Mouse (Mus musculus) midbrain, embryonic 12.5 days (tissue): ENCODE measurements around the gene Clcnkb. TPM values are rescaled to one million over a fixed set of nuclear protein-coding genes. Genes with fewer than 3 reads are reported as not detected.

Experiments
- ATAC-seq: fragments of 200-750 bp; cut with Nextera tagmentation; 2 replicates; pipeline ENCODE4 v1.8.0; 2017; ENCODE audit warnings: low read depth, moderate TSS enrichment, moderate library complexity; ENCODE audit not compliant: low FRiP score
- H3K27ac ChIP-seq: fragments of 300-500 bp; sonication (generic); replicated peaks from 2 replicates; pipeline ENCODE4 v1.5.1; 2016; ENCODE audit warnings: mild to moderate bottlenecking
- H3K27me3 ChIP-seq: fragments of 300-500 bp; sonication (generic); 2 replicates; pipeline ENCODE4 v1.6.1; 2016; ENCODE audit warnings: mild to moderate bottlenecking
- H3K36me3 ChIP-seq: fragments of 300-500 bp; sonication (generic); 2 replicates; pipeline ENCODE4 v1.6.1; 2016
- H3K4me1 ChIP-seq: fragments of 300-500 bp; sonication (generic); 2 replicates; pipeline ENCODE4 v1.6.1; 2016
- H3K4me2 ChIP-seq: fragments of 300-500 bp; sonication (generic); replicated peaks from 2 replicates; pipeline ENCODE4 v1.6.1; 2016; ENCODE audit warnings: mild to moderate bottlenecking, moderate library complexity
- H3K4me3 ChIP-seq: fragments of 300-500 bp; sonication (generic); 2 replicates; pipeline ENCODE4 v1.5.1; 2016; ENCODE audit warnings: mild to moderate bottlenecking
- H3K9ac ChIP-seq: fragments of 300-500 bp; sonication (generic); replicated peaks from 2 replicates; pipeline ENCODE4 v1.6.1; 2016; ENCODE audit warnings: mild to moderate bottlenecking, moderate library complexity
- H3K9me3 ChIP-seq: fragments of 300-500 bp; sonication (generic); 2 replicates; pipeline ENCODE4 v1.6.1; 2016; ENCODE audit warnings: mild to moderate bottlenecking
- WGBS: fragments of 180-500 bp; shearing (Covaris S2); methylation state at CpG from one replicate; pipeline ENCODE4 v1.1.7; 2016; 5-methylcytosine and 5-hydroxymethylcytosine counted together
- polyA plus RNA-seq: library from polyadenylated mRNA; unstranded; fragments of >200 nt; fragmentation: Nextera tagmentation; extraction: Ambion mirVana; gene quantifications from 2 replicates; pipeline ENCODE4 v1.2.1, GENCODE M21; 2016

Clcnkb gene
- polyA plus RNA-seq, 1 experiment from 2014 or later = not detected

DNA sequence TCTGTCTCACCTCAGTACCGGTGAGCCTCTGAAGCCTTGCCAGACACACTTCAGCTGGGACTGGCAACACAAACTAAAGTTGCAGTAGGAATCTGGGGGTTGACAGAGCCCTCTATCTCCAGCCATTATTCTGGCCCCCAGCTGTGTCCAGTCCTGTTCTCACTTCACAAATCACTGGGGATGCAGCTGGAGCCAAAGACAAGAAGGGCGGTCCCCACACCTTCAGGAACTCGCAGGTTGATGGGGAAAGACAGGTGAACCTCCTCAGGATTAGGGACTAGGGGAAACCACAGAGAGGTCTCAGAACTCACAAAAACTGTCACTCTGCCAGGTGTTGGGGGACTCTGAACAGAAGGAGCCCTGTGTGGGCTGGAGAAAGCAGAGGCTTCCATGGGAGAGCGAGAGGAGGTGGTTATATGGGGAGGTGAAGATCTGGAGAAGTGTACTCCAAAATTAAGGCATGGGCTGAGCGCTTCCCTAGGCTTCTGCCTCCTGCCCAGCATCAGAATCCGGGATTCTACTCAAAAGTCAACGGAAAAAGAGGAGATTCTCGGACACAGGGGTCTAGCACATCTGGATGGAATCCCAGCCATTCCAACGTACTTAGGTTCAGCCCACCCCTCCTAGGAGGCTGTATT lies 4.5 kb upstream of the Clcnkb start, which contains the start of gene Hspb7:
Gene Hspb7, plus strand, starts transcription at position 588 of the 638 bp plus-strand sequence.
- no peak for ATAC-seq
- 68% methylated on average over 9 of the region's 9 CpGs for WGBS
- 0 out of 2 replicates have a peak, but pooled peaks cover 2% of the 10 kb centered on the region for H3K9me3 ChIP-seq
- H3K36me3 ChIP-seq = no peaks in the 10 kb centered on the region
- H3K4me1 ChIP-seq = no peaks in the 10 kb centered on the region
- no peak within 1 kb of the TSS for H3K9ac ChIP-seq
- peaks cover 27% of the 10 kb centered on the region for H3K27me3 ChIP-seq
- H3K27ac ChIP-seq = no peak within 1 kb of the TSS
- H3K4me2 ChIP-seq = no peak within 1 kb of the TSS
- H3K4me3 ChIP-seq = no peak within 1 kb of the TSS

DNA sequence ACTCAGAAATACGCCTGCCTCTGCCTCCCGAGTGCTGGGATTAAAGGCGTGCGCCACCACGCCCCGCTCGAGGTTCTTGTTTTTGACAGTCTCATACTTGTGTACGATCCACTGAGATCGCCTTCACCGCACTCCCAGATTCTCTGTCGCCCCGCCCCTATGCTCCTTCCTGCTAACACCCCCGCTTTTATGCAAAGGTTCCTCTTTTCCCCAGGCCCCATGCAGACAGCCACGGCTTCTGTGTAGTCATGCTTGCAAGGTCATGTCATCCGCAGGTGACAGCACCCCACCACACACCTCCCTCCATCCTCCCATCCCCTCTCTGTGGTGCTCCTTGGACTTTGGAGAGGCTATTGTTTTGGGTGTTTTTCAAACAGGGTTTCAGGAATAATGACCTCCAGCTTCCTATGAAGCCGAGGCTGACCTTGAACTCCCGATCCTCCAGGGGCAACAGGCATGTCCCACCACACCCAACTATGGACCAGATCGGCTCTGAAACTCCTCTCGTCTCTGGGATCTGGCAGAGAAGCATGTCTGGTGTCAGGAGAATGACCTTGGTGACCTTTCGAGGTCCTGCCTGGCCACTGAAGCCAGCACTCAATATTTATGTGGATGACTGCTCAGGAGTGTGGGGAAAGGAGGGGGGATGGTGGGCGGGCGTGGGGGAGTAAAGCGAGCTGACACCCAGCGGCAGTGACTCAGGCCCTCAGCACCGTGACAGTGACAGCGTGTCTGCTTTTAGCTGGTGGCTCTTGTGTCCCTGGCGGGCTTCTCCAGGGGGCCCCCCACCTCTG lies 3.8 kb upstream of the Clcnkb start:
- Histone ChIP-seq H3K27ac (no peak overlapping the region), H3K9ac (no peak overlapping the region), H3K4me2 (no peak overlapping the region), H3K4me3 (no peak overlapping the region), H3K36me3 (no peaks in the 10 kb centered on the region), H3K4me1 (no peaks in the 10 kb centered on the region), H3K27me3 (peaks cover 20% of the 10 kb centered on the region), H3K9me3 (0 out of 2 replicates have a peak, but pooled peaks cover 2% of the 10 kb centered on the region)
- ATAC-seq = no peak
- WGBS = 73% methylated on average over 27 of the region's 27 CpGs

DNA sequence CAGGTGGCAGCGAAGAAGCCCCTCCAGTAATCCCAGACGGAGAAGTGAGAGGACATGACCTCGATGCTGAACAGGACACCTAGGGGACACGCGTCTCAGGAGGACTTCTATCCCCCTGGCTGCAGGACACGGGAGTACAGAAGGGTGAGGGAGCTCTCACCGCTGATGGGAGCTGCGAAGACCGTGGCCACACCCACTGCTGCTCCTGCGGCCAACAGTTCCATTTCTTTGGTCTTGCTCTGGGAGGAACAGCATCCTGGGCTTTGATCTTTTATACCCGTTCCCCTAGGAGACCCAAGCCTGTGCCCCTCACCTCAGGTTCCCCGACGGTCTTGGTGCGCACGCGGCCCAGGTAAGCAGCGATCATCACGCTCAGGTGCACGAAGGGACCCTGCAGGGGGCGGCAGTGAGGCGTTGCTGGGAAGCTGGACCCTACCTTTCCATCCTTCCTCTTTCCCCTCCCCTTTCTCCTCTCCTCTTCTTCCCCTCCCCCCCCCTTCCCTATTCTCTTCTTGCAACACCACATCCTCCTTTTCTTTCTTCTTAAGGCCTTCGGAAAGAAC lies 4.3 kb downstream of the Clcnkb start:
- Histone ChIP-seq H3K27me3 (peaks cover 14% of the 10 kb centered on the region; the same call in 1 of the 2 replicates), H3K4me2 (no peak overlapping the region), H3K4me1 (no peaks in the 10 kb centered on the region), H3K36me3 (no peaks in the 10 kb centered on the region), H3K9ac (no peak overlapping the region), H3K27ac (no peak overlapping the region), H3K9me3 (0 out of 2 replicates have a peak, but pooled peaks cover 1% of the 10 kb centered on the region), H3K4me3 (no peak overlapping the region)
- ATAC-seq = no peak
- WGBS = 19% methylated on average over 22 of the region's 22 CpGs

DNA sequence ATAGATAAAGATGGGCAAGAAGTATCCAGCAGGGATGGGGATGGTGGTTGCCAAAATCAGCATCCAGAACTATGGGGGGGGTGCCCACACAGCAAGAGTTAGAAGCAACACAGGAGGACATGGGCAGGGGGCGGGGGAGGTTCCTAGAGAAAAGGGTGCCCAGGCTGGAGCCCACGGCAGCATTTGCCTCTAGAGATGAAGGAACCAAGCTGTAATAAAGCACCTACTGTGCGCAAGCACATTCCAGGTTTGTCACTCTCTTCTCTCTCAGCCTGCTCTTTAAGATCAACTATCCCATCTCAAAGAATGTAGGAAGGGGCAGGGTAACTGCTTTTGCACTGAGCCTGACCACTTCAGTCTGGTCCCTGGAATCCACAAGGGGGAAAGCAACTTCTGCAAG lies 7.2 kb downstream of the Clcnkb start:
- no peak overlapping the region for H3K9ac ChIP-seq
- ATAC-seq = no peak
- H3K9me3 ChIP-seq = no peaks in the 10 kb centered on the region
- peaks cover 38% of the 10 kb centered on the region for H3K27me3 ChIP-seq
- H3K4me3 ChIP-seq = no peak overlapping the region
- no peak overlapping the region for H3K4me2 ChIP-seq
- WGBS = 93% methylated on average over 3 of the region's 3 CpGs
- H3K27ac ChIP-seq = no peak overlapping the region
- H3K36me3 ChIP-seq = no peaks in the 10 kb centered on the region
- peaks cover 3% of the 10 kb centered on the region; the same call in 1 of the 2 replicates for H3K4me1 ChIP-seq

DNA sequence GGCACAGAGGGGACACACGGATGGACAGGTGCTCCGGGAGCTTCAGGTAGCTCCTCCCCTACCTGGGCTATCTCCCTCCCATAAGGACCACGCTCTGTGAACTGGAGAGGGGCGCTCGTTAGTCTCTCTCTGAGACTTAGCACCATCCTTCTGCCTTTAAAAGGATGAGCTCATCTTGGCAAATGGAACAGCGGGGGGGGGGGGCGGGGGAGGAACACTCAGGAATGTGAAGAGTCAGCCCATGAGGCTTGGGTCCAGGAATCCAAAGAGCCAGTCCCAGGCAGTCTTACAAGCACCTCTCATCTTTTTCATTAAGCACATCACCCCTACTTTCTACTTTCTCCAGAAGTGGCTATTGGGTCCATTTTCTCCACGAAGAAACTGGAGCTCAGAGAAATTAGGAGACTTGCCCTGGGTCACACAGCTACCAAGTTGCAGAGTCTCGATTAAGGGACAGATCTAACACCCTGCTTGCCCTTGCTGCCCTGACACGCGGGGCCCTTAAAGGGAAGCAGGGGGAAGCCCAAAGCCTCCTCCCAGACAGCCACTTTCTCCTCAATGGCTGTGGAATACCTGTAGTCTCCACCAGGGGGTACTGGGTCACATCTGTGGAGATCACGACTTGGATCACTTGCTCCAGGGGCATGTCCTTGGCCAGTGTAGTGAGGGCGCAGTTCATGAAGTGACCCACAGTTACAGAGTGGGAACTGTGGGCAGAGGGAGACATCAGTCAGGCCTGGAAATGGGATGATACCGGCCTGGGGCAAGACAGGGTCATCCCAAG lies 9.1 kb downstream of the Clcnkb start:
- no peak for ATAC-seq
- WGBS = 44% methylated on average over 14 of the region's 14 CpGs
- Histone ChIP-seq H3K4me3 (no peak overlapping the region), H3K9ac (no peak overlapping the region), H3K36me3 (no peaks in the 10 kb centered on the region), H3K9me3 (no peaks in the 10 kb centered on the region), H3K27ac (no peak overlapping the region), H3K27me3 (peaks cover 33% of the 10 kb centered on the region), H3K4me2 (no peak overlapping the region), H3K4me1 (peaks cover 3% of the 10 kb centered on the region; the same call in 1 of the 2 replicates)

DNA sequence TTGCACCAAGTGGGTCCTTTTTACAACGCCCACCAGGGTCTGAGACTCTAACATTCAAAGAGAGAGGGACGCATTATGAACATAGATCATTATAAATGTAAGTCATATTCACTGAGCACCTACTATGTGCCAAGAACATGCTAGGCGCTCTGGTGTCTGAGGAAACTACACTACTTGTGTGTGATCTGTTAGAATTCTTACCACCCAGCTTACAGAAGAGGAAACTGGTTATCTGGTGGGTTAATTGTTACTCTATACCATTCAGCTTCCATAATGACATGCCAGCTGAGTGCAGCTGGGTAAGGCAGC lies 10.5 kb downstream of the Clcnkb start:
- Histone ChIP-seq H3K4me2 (no peak overlapping the region), H3K4me3 (no peak overlapping the region)

DNA sequence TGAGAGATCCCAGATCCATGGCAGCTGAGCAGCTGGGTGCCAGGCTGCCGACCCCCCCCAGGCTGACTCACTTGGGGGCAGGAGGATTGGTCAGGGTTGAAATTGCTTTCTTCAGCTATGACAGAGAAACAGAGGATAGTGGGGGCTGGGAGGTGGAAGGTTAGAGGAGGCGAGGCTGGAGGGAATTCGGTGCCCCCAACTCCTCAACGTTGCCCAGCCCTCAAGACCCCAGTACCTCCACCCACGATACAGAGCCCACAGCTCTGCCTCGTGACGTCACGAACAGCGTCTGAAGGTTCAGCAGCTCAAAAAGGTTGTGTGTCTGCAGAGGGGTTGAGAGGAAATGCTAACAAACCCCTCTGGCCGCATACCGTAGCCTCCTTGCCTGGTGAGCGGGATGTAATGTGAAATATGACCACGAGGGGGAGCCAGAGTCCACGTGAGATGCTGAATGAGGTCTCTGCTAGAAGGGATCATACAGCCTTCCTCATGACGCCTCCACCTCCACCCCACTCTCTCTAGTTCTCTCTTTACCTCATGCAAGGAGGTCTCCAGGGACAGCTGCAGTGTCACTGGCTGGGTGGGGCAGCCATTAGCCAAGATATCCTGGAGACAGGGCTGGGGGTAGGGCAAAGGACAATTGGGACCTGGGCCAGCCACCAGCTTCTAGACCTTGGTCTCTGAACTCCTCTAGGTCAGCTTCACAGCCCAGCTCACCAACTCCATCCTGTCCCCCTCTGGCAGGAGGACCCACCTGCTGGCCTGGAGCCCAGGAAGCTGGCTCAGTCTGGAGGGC lies 11.1 kb downstream of the Clcnkb start:
- Histone ChIP-seq H3K27ac (no peak overlapping the region), H3K36me3 (no peaks in the 10 kb centered on the region), H3K4me3 (no peak overlapping the region), H3K4me2 (peak overlapping the region; percentile 29; the same call in 1 of the 2 replicates), H3K4me1 (peaks cover 3% of the 10 kb centered on the region; the same call in 1 of the 2 replicates), H3K9me3 (no peaks in the 10 kb centered on the region), H3K27me3 (peaks cover 28% of the 10 kb centered on the region), H3K9ac (peak overlapping the region; percentile 37; the same call in 1 of the 2 replicates)
- WGBS = 15% methylated on average over 15 of the region's 15 CpGs
- peak; percentile 73 for ATAC-seq

More for the DNA sequence above, 10.5 kb downstream of the Clcnkb start:
- Histone ChIP-seq H3K27me3 (peaks cover 28% of the 10 kb centered on the region), H3K9me3 (no peaks in the 10 kb centered on the region), H3K9ac (no peak overlapping the region), H3K36me3 (no peaks in the 10 kb centered on the region), H3K27ac (no peak overlapping the region), H3K4me1 (peaks cover 3% of the 10 kb centered on the region; the same call in 1 of the 2 replicates)
- ATAC-seq = no peak
- 89% methylated on average over 3 of the region's 3 CpGs for WGBS

DNA sequence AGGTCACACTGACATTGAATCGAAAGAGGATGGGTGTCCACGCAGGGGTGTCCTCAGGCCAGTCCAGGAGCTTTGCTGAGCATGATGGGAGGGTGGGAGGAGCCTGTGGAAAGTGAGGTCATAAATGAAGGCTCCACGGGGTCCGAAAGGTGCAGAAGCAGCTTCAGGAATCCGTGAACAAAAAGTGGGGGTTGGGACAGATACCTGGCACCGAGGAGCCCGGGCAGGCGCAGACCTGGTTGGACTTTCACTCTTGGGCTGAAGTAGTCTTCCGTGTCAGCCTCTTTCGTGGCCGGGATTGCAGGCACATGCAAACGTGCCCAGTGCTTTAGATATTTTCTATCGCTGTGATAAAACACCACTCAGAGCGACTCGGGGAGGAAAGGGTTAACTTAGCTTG lies 15.6 kb downstream of the Clcnkb start:
- no peak overlapping the region for H3K4me3 ChIP-seq
- H3K9ac ChIP-seq = no peak overlapping the region
- peaks cover 3% of the 10 kb centered on the region; the same call in 1 of the 2 replicates for H3K4me1 ChIP-seq
- no peaks in the 10 kb centered on the region for H3K9me3 ChIP-seq
- no peaks in the 10 kb centered on the region for H3K36me3 ChIP-seq
- 88% methylated on average over 15 of the region's 15 CpGs for WGBS
- H3K4me2 ChIP-seq = no peak overlapping the region
- peaks cover 47% of the 10 kb centered on the region for H3K27me3 ChIP-seq
- H3K27ac ChIP-seq = no peak overlapping the region
- no peak for ATAC-seq

DNA sequence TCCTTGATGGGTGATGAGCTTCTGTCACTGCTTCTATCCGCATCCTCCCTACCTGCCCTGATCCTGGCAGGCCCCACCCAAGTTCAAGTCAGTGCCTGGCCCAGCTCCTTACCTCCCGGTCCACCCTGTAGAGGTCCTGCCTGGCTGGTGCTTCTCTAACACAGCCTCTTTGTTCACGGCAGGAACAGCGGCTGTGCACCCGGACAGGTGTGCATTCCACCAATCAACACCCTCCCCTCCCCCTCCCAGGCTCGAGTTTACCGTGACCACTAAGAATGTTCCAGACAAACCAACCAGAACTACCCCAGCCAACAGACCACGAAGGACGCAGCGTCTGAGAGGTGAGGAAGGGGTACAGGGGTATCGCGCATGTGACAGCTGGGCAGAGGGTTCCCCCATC lies 17.3 kb downstream of the Clcnkb start, which contains the start of gene Clcnka:
Gene Clcnka, minus strand, starts transcription at position 180 of the 400 bp plus-strand sequence.
- 66% methylated on average over 12 of the region's 12 CpGs for WGBS
- Histone ChIP-seq H3K4me3 (no peak within 1 kb of the TSS), H3K9me3 (no peaks in the 10 kb centered on the region), H3K36me3 (no peaks in the 10 kb centered on the region), H3K27me3 (peaks cover 41% of the 10 kb centered on the region), H3K27ac (no peak within 1 kb of the TSS), H3K9ac (no peak within 1 kb of the TSS), H3K4me2 (no peak within 1 kb of the TSS), H3K4me1 (no peaks in the 10 kb centered on the region)
- ATAC-seq = no peak

DNA sequence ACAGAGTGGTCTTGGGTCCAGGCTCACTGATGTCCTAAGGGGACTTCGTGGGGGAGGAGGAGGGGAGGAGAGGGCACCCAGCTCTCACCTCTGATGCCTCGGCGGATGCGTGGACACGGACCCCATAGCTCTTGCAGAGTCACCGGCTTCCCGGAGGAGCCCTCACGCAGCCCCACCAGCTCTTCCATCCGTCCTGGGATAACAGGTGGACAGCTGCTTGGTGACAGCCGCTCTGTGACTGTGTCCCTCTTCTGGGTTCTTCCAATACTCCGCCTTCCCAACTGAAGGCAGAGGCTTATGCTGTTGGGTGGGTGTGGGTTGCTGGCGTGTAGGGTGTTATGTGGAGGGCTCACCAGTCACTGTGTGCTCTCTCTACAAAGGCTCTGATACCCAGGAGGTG lies 18.0 kb downstream of the Clcnkb start:
- Histone ChIP-seq H3K4me3 (no peak overlapping the region), H3K4me2 (no peak overlapping the region), H3K27me3 (peaks cover 41% of the 10 kb centered on the region; the same call in 1 of the 2 replicates), H3K9me3 (no peaks in the 10 kb centered on the region), H3K4me1 (no peaks in the 10 kb centered on the region), H3K36me3 (no peaks in the 10 kb centered on the region), H3K27ac (no peak overlapping the region), H3K9ac (no peak overlapping the region)
- ATAC-seq = no peak
- 75% methylated on average over 12 of the region's 12 CpGs for WGBS

DNA sequence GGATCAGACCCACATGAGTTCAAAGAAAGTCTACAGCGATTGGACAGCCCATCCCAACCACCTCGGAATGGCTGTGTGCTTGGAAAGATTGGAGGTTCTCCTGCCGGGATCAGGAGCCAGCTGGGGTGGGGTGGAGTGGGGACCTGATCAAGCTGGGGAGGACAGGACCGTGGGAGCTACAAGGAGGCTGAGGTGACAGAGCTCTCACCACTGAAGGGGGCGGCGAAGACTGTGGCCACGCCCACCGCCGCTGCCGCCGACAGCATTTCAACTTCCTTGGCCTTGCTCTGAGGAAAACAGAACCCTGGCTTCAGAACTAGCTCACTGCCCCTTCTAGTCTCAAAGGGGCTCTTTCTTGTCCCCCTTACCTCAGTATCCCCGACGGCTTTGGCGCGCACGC lies 21.1 kb downstream of the Clcnkb start:
- Histone ChIP-seq H3K36me3 (no peaks in the 10 kb centered on the region), H3K27me3 (peaks cover 41% of the 10 kb centered on the region; the same call in 1 of the 2 replicates), H3K4me3 (no peak overlapping the region), H3K4me2 (peak overlapping the region; percentile 26; the same call in 1 of the 2 replicates), H3K9ac (peak overlapping the region; percentile 21; the same call in 1 of the 2 replicates), H3K4me1 (no peaks in the 10 kb centered on the region), H3K9me3 (no peaks in the 10 kb centered on the region), H3K27ac (no peak overlapping the region)
- ATAC-seq = no peak
- WGBS = 19% methylated on average over 16 of the region's 16 CpGs
